Mouse (Mus musculus) stomach, postnatal 0 days (tissue): Measurements from ENCODE around the gene Ctxn1.

Experiments used
- CTCF ChIP-seq: IDR thresholded peaks from 2 replicates; pipeline ENCODE4 v1.5.1; 2016; ENCODE audit warnings: antibody characterized with exemption, low read depth, mild to moderate bottlenecking, moderate library complexity
- EP300 ChIP-seq: optimal IDR thresholded peaks from 2 replicates; pipeline ENCODE3; 2016; ENCODE audit warnings: antibody characterized with exemption

GRCm38 (mm10) chr8:4245737-4246136, 13.3 kb downstream of the Ctxn1 start:
- no peak for TF ChIP-seq CTCF
- TF ChIP-seq EP300: no peak
